Mouse (Mus musculus) MEL (cell line): ENCODE results near the gene Rnf213.

Experiments
- BHLHE40 ChIP-seq: IDR thresholded peaks from 2 replicates; pipeline ENCODE4 v1.6.1; 2012; ENCODE audit warnings: low read depth, mild to moderate bottlenecking, inconsistent platforms, low read length, improper control_type of control experiment, borderline replicate concordance
- CTCF ChIP-seq, 3 experiments: IDR thresholded peaks in 2 of 3; conservative IDR thresholded peaks in 1 of 3; 2 replicates each; pipeline ENCODE4 v1.5.1; 2011 to 2012; ENCODE audit warnings: low read length in 3 of 3, low read depth in 2 of 3, mild to moderate bottlenecking in 2 of 3, improper control_type of control experiment in 1 of 3, inconsistent platforms in 1 of 3, mixed read lengths in 1 of 3, moderate library complexity in 1 of 3; ENCODE audit not compliant: control insufficient read depth in 1 of 3, insufficient read depth in 1 of 3, poor library complexity in 1 of 3, severe bottlenecking in 1 of 3
- EP300 ChIP-seq, 2 experiments: IDR thresholded peaks; 2 replicates each; pipeline ENCODE4 v1.6.1; 2011; ENCODE audit warnings: improper control_type of control experiment in 2 of 2, low read length in 2 of 2, low read depth in 1 of 2, mild to moderate bottlenecking in 1 of 2
- GATA1 ChIP-seq: IDR thresholded peaks from 2 replicates; pipeline ENCODE4 v1.6.1; 2011; ENCODE audit warnings: low read depth, low read length, improper control_type of control experiment
- HCFC1 ChIP-seq: IDR thresholded peaks from 2 replicates; pipeline ENCODE4 v1.6.1; 2012; ENCODE audit warnings: low read depth, mild to moderate bottlenecking, inconsistent platforms, low read length, improper control_type of control experiment, moderate library complexity
- JUND ChIP-seq: IDR thresholded peaks from 2 replicates; pipeline ENCODE4 v1.6.1; 2011; ENCODE audit warnings: low read depth, mild to moderate bottlenecking, improper control_type of control experiment, low read length
- MXI1 ChIP-seq: IDR thresholded peaks from 2 replicates; pipeline ENCODE4 v1.6.1; 2011; ENCODE audit warnings: mild to moderate bottlenecking, low read depth, low read length, improper control_type of control experiment
- POLR2A ChIP-seq, 2 experiments: IDR thresholded peaks; 2 replicates each; pipeline ENCODE4 v1.6.1; 2011 to 2012; ENCODE audit warnings: low read length in 2 of 2, mild to moderate bottlenecking in 2 of 2, control low read depth in 1 of 2, improper control_type of control experiment in 1 of 2, low read depth in 1 of 2, moderate library complexity in 1 of 2; ENCODE audit not compliant: control insufficient read depth in 1 of 2, insufficient read depth in 1 of 2, poor library complexity in 1 of 2
- SIN3A ChIP-seq: IDR thresholded peaks from 2 replicates; pipeline ENCODE4 v1.6.1; 2012; ENCODE audit warnings: low read length, improper control_type of control experiment, inconsistent platforms
- UBTF ChIP-seq: IDR thresholded peaks from 2 replicates; pipeline ENCODE4 v1.6.1; 2012; ENCODE audit warnings: low read depth, mild to moderate bottlenecking, inconsistent platforms, low read length, improper control_type of control experiment, moderate library complexity, borderline replicate concordance; ENCODE audit not compliant: insufficient read depth
- USF1 ChIP-seq: IDR thresholded peaks from 2 replicates; pipeline ENCODE4 v1.6.1; 2014; ENCODE audit warnings: low read depth, mild to moderate bottlenecking, inconsistent platforms, low read length, improper control_type of control experiment, moderate library complexity
- ZMIZ1 ChIP-seq: IDR thresholded peaks from 2 replicates; pipeline ENCODE4 v1.6.1; 2012; ENCODE audit warnings: low read depth, mild to moderate bottlenecking, inconsistent platforms, low read length, improper control_type of control experiment, moderate library complexity

GRCm38 (mm10) chr11:119354798-119355442 is 38.0 kb upstream of the Rnf213 start:
- TF ChIP-seq EP300 (IDR thresholded peaks at IDR 0.05; ENCODE audit: low read depth in 1 of 2, low read length in 2 of 2): peak; percentile 86 to 89
- no peak for TF ChIP-seq CTCF (IDR thresholded peaks at IDR 0.05 in 2 of 3, conservative IDR thresholded peaks at IDR 0.05 in 1 of 3; ENCODE audit: control insufficient read depth in 1 of 3, insufficient read depth in 1 of 3, low read depth in 2 of 3, low read length in 3 of 3, poor library complexity in 1 of 3, severe bottlenecking in 1 of 3)
- TF ChIP-seq JUND: no peak
- peak; percentile 80 for TF ChIP-seq BHLHE40
- TF ChIP-seq USF1: 0 out of 2 replicates have a peak, but pooled peaks have one; percentile 7
- TF ChIP-seq POLR2A (IDR thresholded peaks at IDR 0.05; ENCODE audit: control insufficient read depth in 1 of 2, insufficient read depth in 1 of 2, low read depth in 1 of 2, low read length in 2 of 2, poor library complexity in 1 of 2): no peak
- TF ChIP-seq ZMIZ1: no peak
- no peak for TF ChIP-seq UBTF
- peak; percentile 88 for TF ChIP-seq GATA1
- TF ChIP-seq MXI1: peak; percentile 77; the same call in 1 of the 2 replicates
- peak; percentile 69 for TF ChIP-seq HCFC1
- peak; percentile 94 for TF ChIP-seq SIN3A
